Mouse (Mus musculus) macrophage (primary cell): ENCODE data around the gene Pde10a. TPM values are rescaled to one million over a fixed set of nuclear protein-coding genes. Genes with fewer than 3 reads are reported as not detected.

Experiments used
- H3K27ac ChIP-seq: fragments of 350-480 bp; formaldehyde crosslinking; 2 replicates; pipeline ENCODE4 v1.9.0; 2021
- H3K36me3 ChIP-seq: fragments of 350-480 bp; formaldehyde crosslinking; 2 replicates; pipeline ENCODE4 v1.9.0; 2021; ENCODE audit errors: inconsistent target
- H3K4me3 ChIP-seq: fragments of 350-480 bp; formaldehyde crosslinking; 2 replicates; pipeline ENCODE4 v1.9.0; 2021; ENCODE audit errors: inconsistent target
- H3K79me2 ChIP-seq: fragments of 350-480 bp; formaldehyde crosslinking; 2 replicates; pipeline ENCODE4 v1.9.0; 2021; ENCODE audit errors: inconsistent target
- WGBS: methylation state at CpG from one replicate; pipeline ENCODE4 v1.1.7; 2026; ENCODE audit warnings: inconsistent platforms; ENCODE audit not compliant: missing documents; 5-methylcytosine and 5-hydroxymethylcytosine counted together
- polyA plus RNA-seq: library from polyadenylated mRNA; stranded (reverse); fragments of 250-400 nt; gene quantifications from 3 replicates; pipeline ENCODE4 v1.2.4, GENCODE M21; 2018; ENCODE audit warnings: inconsistent platforms

The Pde10a gene
- polyA plus RNA-seq, 1 experiment from 2014 or later, result 0.27 TPM

DNA sequence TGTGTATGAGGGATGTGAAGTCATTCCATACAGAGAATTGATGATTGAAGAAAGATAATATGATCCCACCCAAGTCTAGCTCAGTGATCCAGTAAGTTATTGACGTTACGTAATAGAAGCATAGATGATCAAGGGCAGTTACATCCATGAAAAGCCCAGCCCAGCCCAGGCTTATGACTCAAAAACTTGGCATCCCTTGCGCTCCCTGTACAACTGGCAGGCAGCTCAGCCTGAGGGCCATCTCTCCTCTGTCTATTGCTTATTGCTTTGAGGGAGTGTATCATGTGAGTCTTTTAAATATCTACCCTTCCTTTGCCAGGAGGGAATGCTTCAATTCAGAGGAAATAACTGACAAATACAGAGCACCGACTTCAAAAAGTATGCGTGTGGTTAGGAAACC lies 232.4 kb downstream of the Pde10a start:
- H3K27ac ChIP-seq, result no peak overlapping the region
- 92% methylated on average over 5 of the region's 5 CpGs for WGBS

GRCm38 (mm10) chr17:8763248-8763647 lies 238.1 kb downstream of the Pde10a start:
- H3K27ac ChIP-seq, result no peak overlapping the region
- WGBS, result 70% methylated on average over 1 of the region's 1 CpGs

More for the DNA sequence above, 232.4 kb downstream of the Pde10a start:
- no peak overlapping the region for H3K4me3 ChIP-seq
- no peaks in the 10 kb centered on the region for H3K36me3 ChIP-seq
- no peaks in the 10 kb centered on the region for H3K79me2 ChIP-seq

GRCm38 (mm10) chr17:8765987-8766576 lies 240.9 kb downstream of the Pde10a start:
- Histone ChIP-seq H3K4me3 (no peak overlapping the region), H3K79me2 (no peaks in the 10 kb centered on the region), H3K27ac (no peak overlapping the region), H3K36me3 (no peaks in the 10 kb centered on the region)
- 67% methylated on average over 5 of the region's 5 CpGs for WGBS

More at GRCm38 (mm10) chr17:8763248-8763647, 238.1 kb downstream of the Pde10a start:
- Histone ChIP-seq H3K4me3 (no peak overlapping the region), H3K79me2 (no peaks in the 10 kb centered on the region), H3K36me3 (no peaks in the 10 kb centered on the region)

DNA sequence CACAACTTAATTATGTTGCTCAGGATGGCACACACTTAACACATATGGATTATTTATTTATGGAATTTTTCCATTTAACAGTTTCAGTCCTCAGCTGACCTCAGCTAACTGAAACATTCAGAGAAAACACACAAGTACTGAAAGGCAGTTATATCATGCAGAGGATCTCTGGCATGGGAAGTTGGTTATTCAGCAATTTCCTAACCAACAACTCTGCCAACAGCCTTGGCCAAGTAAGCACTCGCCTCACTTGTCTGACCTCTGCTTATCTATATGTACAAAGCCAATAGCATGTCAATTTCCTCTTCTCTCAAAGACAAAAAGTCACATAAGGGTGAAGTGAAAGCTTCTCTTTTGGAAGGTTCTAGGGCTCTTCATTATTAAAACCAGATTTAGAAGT lies 244.0 kb downstream of the Pde10a start:
- Histone ChIP-seq H3K4me3 (no peak overlapping the region), H3K79me2 (no peaks in the 10 kb centered on the region), H3K27ac (no peak overlapping the region), H3K36me3 (no peaks in the 10 kb centered on the region)
- 0% methylated on average over 1 of the region's 1 CpGs for WGBS

- Histone ChIP-seq H3K36me3 (no peaks in the 10 kb centered on the region), H3K4me3 (no peak overlapping the region), H3K27ac (no peak overlapping the region), H3K79me2 (no peaks in the 10 kb centered on the region)
- WGBS, result 76% methylated on average over 6 of the region's 6 CpGs
Observed at GRCm38 (mm10) chr17:8773391-8773790, 248.2 kb downstream of the Pde10a start.

DNA sequence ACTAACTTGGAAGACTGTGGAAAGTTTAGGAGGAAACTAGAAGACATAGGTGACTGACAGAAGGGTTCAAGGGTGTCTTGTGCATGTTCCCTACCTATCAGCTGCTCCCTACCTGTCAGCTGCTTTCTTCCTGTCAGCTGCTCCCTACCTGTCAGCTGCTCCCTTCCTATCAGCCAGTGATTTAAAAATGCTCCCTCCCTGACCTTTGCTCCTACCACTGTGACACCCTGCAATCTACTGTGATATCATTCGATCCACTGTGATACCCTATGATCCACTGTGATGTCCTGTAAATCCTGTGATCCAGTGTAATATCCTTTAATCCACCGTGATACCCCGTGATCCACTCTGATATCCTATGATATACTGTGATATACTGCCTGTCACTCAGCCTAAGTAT lies 249.1 kb downstream of the Pde10a start:
- no peaks in the 10 kb centered on the region for H3K79me2 ChIP-seq
- 93% methylated on average over 3 of the region's 3 CpGs for WGBS
- no peaks in the 10 kb centered on the region for H3K36me3 ChIP-seq
- no peak overlapping the region for H3K4me3 ChIP-seq
- H3K27ac ChIP-seq, result no peak overlapping the region

- 95% methylated on average over 11 of the region's 11 CpGs for WGBS
- Histone ChIP-seq H3K79me2 (no peaks in the 10 kb centered on the region), H3K27ac (no peak overlapping the region)
Observed at GRCm38 (mm10) chr17:8775571-8776161, 250.5 kb downstream of the Pde10a start.

DNA sequence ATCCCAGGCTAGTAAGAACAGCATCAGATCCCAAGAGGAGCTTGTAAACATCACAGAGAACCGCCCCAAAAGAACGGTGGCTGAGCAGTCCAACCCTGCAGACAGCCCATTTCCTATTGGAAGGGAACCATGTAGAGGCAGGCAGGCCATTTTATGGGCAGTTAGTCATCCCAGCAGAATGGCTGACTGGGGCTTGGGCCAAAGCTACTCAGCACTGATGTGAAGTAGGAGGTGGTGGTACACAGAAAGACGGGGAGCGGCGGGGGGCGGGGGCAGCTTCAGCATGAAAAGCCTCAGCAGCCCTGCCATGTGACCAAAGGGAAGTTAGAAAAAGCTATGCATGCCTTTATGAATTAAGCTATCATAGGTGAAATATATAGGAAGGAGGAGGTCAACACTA lies 252.5 kb downstream of the Pde10a start:
- Histone ChIP-seq H3K4me3 (no peak overlapping the region), H3K27ac (no peak overlapping the region), H3K36me3 (no peaks in the 10 kb centered on the region), H3K79me2 (no peaks in the 10 kb centered on the region)
- 97% methylated on average over 2 of the region's 6 CpGs for WGBS

More at GRCm38 (mm10) chr17:8775571-8776161, 250.5 kb downstream of the Pde10a start:
- no peak overlapping the region for H3K4me3 ChIP-seq
- no peaks in the 10 kb centered on the region for H3K36me3 ChIP-seq

GRCm38 (mm10) chr17:8778839-8779238 lies 253.7 kb downstream of the Pde10a start:
- H3K4me3 ChIP-seq, result no peak overlapping the region
- 85% methylated on average over 5 of the region's 5 CpGs for WGBS

DNA sequence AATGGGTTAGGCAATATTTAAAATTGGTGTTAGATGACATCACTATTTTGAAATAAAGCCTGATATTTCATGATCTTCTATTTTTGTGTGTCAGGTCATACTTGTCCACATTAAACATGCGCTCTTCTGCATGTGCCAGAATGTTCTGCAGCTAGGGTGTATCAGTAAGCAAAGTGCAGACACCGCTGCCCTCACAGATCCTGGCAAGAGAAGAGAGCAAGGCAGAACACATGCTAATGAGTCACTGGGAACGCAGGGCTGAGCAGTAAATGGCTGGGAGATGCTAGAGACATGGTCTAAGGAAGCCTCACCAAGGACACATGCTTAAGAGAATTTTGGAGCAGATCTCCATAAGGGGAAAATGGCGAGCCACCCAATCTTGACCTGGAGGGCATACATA lies 255.3 kb downstream of the Pde10a start:
- WGBS, result 91% methylated on average over 4 of the region's 4 CpGs
- H3K27ac ChIP-seq, result no peak overlapping the region
- no peaks in the 10 kb centered on the region for H3K79me2 ChIP-seq
- H3K36me3 ChIP-seq, result no peaks in the 10 kb centered on the region
- H3K4me3 ChIP-seq, result no peak overlapping the region

More at GRCm38 (mm10) chr17:8778839-8779238, 253.7 kb downstream of the Pde10a start:
- Histone ChIP-seq H3K36me3 (no peaks in the 10 kb centered on the region), H3K27ac (no peak overlapping the region), H3K79me2 (no peaks in the 10 kb centered on the region)

DNA sequence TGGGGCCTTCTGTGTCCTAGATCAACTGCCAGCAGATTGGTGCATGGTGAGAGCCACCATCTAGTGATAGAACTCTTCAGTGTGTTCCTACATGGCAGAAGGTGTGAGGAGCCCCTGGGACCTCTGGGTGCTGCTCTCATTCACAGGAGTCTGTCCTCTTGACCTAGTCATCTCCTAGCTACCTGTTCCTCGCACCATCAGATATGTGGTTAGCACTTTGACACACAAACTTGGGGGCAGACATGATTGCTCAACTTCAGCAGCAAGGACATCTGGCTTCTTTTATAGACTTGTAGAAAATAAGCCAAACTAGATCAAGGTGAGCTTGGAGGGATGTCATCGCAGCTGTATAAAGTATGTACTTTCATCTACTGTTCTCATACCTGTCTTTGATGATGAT lies 255.9 kb downstream of the Pde10a start:
- no peak overlapping the region for H3K4me3 ChIP-seq
- WGBS, result 100% methylated on average over 1 of the region's 2 CpGs
- no peaks in the 10 kb centered on the region for H3K79me2 ChIP-seq
- no peak overlapping the region for H3K27ac ChIP-seq
- no peaks in the 10 kb centered on the region for H3K36me3 ChIP-seq

DNA sequence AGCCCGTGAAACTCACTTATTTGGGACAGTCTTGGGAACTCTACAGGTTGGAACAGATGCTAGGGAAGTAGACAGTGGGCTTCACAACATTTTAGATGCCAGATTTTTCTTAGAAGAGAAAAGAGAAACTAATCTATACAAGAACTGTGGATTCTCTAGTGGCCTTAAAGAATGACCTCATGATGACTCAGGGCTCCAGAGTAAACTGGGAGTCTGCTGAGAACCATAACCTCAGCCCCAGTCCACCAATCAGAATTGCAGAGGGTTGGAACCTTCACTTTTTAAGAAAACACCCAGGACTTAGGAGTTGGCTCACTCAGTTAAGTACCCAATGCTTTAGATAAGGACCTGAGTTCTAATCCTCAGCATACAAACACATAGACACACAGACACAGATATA lies 256.4 kb downstream of the Pde10a start:
- H3K36me3 ChIP-seq, result no peaks in the 10 kb centered on the region
- H3K79me2 ChIP-seq, result no peaks in the 10 kb centered on the region
- no peak overlapping the region for H3K27ac ChIP-seq
- no peak overlapping the region for H3K4me3 ChIP-seq
- WGBS, result 82% methylated on average over 1 of the region's 1 CpGs

DNA sequence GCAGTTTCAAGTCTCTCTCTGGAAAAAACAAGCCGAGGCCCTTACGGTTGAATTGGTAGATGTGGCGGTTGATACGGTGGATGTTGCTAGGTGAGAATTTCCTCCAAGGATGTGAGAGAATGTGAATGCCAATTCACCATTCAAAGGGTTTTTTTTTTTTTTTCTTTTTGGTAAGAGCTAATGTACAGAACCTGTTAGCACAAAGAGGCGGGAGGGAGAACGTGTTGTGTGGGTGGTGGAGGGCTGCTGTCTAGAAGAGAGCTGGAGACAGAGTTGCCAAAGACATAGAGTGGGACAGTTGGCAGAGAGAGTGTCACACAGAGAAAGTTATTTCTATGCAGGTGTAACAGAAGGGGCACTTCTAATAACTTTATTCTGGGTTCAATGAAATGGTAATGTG lies 260.7 kb downstream of the Pde10a start:
- Histone ChIP-seq H3K4me3 (no peak overlapping the region), H3K79me2 (no peaks in the 10 kb centered on the region), H3K36me3 (no peaks in the 10 kb centered on the region), H3K27ac (no peak overlapping the region)
- WGBS, result 93% methylated on average over 6 of the region's 6 CpGs

DNA sequence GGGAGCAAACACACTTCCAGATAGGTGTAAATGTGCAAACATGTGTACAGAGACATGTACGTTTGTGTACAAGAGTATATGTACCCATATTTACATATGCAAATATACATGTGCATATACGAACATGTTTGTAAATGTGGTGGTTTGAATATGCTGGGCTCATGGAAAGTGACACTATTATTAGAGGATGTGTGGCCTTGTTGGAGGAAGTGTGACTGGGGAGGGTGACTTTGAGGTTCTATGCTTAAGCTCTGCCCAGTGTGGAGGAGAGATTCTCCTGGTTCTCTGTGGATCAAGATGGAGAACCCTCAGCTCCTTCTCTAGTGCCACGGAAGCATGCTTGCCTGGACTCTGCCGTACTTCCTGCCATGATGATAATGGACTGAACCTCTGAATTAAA lies 261.3 kb downstream of the Pde10a start:
- Histone ChIP-seq H3K4me3 (no peak overlapping the region), H3K36me3 (no peaks in the 10 kb centered on the region), H3K79me2 (no peaks in the 10 kb centered on the region), H3K27ac (no peak overlapping the region)
- WGBS, result 72% methylated on average over 4 of the region's 4 CpGs

GRCm38 (mm10) chr17:8787762-8788161 lies 262.6 kb downstream of the Pde10a start:
- Histone ChIP-seq H3K4me3 (no peak overlapping the region), H3K36me3 (no peaks in the 10 kb centered on the region), H3K79me2 (no peaks in the 10 kb centered on the region), H3K27ac (no peak overlapping the region)
- 78% methylated on average over 8 of the region's 8 CpGs for WGBS

- Histone ChIP-seq H3K27ac (no peak overlapping the region), H3K4me3 (no peak overlapping the region), H3K79me2 (no peaks in the 10 kb centered on the region), H3K36me3 (no peaks in the 10 kb centered on the region)
- WGBS, result 83% methylated on average over 4 of the region's 4 CpGs
Observed at GRCm38 (mm10) chr17:8791561-8791960, 266.4 kb downstream of the Pde10a start.
